Mouse (Mus musculus): ENCODE measurements at regions not wholly inside any gene's neighbourhood (a gene's known extent, or its start where the extent isn't known, plus 50 kb on each side); places are given as distances from the start of the nearest gene placed in this dataset.

GRCm38 (mm10) chr3:21218936-21219335 lies 852.0 kb upstream of the Agtr1b start:
- no peak for DNase-seq (ENCODE audit: low spot score in 2 of 2)

- no peak for DNase-seq (ENCODE audit: low spot score in 2 of 2)
Measured at GRCm38 (mm10) chr3:21241184-21241583, 835.3 kb upstream of the Tbl1xr1 start.

- DNase-seq (ENCODE audit: low spot score in 2 of 2) = no peak
Measured at GRCm38 (mm10) chr3:21256129-21256760, 820.2 kb upstream of the Tbl1xr1 start.

GRCm38 (mm10) chr3:21263317-21263716 lies 813.1 kb upstream of the Tbl1xr1 start:
- no peak for DNase-seq (ENCODE audit: low spot score in 2 of 2)

- no peak for DNase-seq (ENCODE audit: low spot score in 2 of 2)
Measured at GRCm38 (mm10) chr3:21265491-21265890, 811.0 kb upstream of the Tbl1xr1 start.

- DNase-seq (ENCODE audit: low spot score in 2 of 2) = no peak
Measured at GRCm38 (mm10) chr3:21268429-21269129, 807.9 kb upstream of the Tbl1xr1 start.

GRCm38 (mm10) chr3:21269130-21269440 lies 807.4 kb upstream of the Tbl1xr1 start:
- DNase-seq (ENCODE audit: low spot score in 2 of 2) = no peak

GRCm38 (mm10) chr3:21270788-21271187 lies 805.7 kb upstream of the Tbl1xr1 start:
- DNase-seq (ENCODE audit: low spot score in 2 of 2) = no peak

- no peak for DNase-seq (ENCODE audit: low spot score in 2 of 2)
Measured at GRCm38 (mm10) chr3:21272219-21272618, 804.2 kb upstream of the Tbl1xr1 start.

- no peak for DNase-seq (ENCODE audit: low spot score in 2 of 2)
Measured at GRCm38 (mm10) chr3:21292774-21293173, 783.7 kb upstream of the Tbl1xr1 start.

GRCm38 (mm10) chr3:21293308-21293707 lies 783.1 kb upstream of the Tbl1xr1 start:
- no peak for DNase-seq (ENCODE audit: low spot score in 2 of 2)

- no peak for DNase-seq (ENCODE audit: low spot score in 2 of 2)
Measured at GRCm38 (mm10) chr3:21294776-21295175, 781.7 kb upstream of the Tbl1xr1 start.

GRCm38 (mm10) chr3:21296581-21297110 lies 779.8 kb upstream of the Tbl1xr1 start:
- DNase-seq (ENCODE audit: low spot score in 2 of 2) = no peak

- DNase-seq (ENCODE audit: low spot score in 2 of 2) = no peak
Measured at GRCm38 (mm10) chr3:21325329-21325896, 751.0 kb upstream of the Tbl1xr1 start.

GRCm38 (mm10) chr3:21341916-21342315 lies 734.5 kb upstream of the Tbl1xr1 start:
- no peak for DNase-seq (ENCODE audit: low spot score in 2 of 2)

- DNase-seq (ENCODE audit: low spot score in 2 of 2) = no peak
Measured at GRCm38 (mm10) chr3:21343095-21343494, 733.4 kb upstream of the Tbl1xr1 start.

- no peak for DNase-seq (ENCODE audit: low spot score in 2 of 2)
Measured at GRCm38 (mm10) chr3:21349421-21349820, 727.0 kb upstream of the Tbl1xr1 start.

GRCm38 (mm10) chr3:21356150-21356549 lies 720.3 kb upstream of the Tbl1xr1 start:
- DNase-seq (ENCODE audit: low spot score in 2 of 2) = no peak

- no peak for DNase-seq (ENCODE audit: low spot score in 2 of 2)
Measured at GRCm38 (mm10) chr3:21356831-21357712, 719.4 kb upstream of the Tbl1xr1 start.

GRCm38 (mm10) chr3:21358068-21358467 lies 718.4 kb upstream of the Tbl1xr1 start:
- no peak for DNase-seq (ENCODE audit: low spot score in 2 of 2)

GRCm38 (mm10) chr3:21361069-21361468 lies 715.4 kb upstream of the Tbl1xr1 start:
- no peak for DNase-seq (ENCODE audit: low spot score in 2 of 2)

- DNase-seq (ENCODE audit: low spot score in 2 of 2) = no peak
Measured at GRCm38 (mm10) chr3:21379816-21380215, 696.6 kb upstream of the Tbl1xr1 start.

Data from spleen, postnatal 10 days (tissue).